8 mouse cellular contexts compared by ENCODE assay signal in genomic region chr7:92876538-92876937, GRCm38 (mm10). TPM values are rescaled to one million over a fixed set of nuclear protein-coding genes. Genes with fewer than 3 reads are reported as not detected.
DNase-seq lines count a peak whose midpoint lies in the region; ATAC-seq and TF ChIP-seq lines count a peak whose summit lies in the region.

No protein-coding gene starts in this region.

- no peak for DNase-seq in testis, postnatal 14 days (ENCODE audit: low spot score)
- DNase-seq in forebrain, embryonic 14.5 days (ENCODE audit: low spot score) = no peak
- DNase-seq in thymus, postnatal 36 days = no peak
- DNase-seq in adrenal gland, postnatal 4 days (ENCODE audit: low spot score in 2 of 2) = no peak
- no peak for DNase-seq in thymus, postnatal 14 days

- WGBS in forebrain, embryonic 14.5 days = 47% methylated on average over 7 of the region's 7 CpGs
- 7% methylated on average over 7 of the region's 7 CpGs for WGBS in limb, embryonic 15.5 days

- no peaks in the 10 kb centered on the region for H3K27me3 ChIP-seq in testis, adult 2 months (ENCODE audit: control insufficient read depth, insufficient read depth, low read length)
- H3K27me3 ChIP-seq in forebrain, embryonic 14.5 days (replicated peaks; ENCODE audit: control insufficient read depth, insufficient read depth, low read length) = no peaks in the 10 kb centered on the region
- H3K27me3 ChIP-seq in limb, embryonic 15.5 days = no peaks in the 10 kb centered on the region

- H3K36me3 ChIP-seq in testis, adult 2 months (ENCODE audit: control insufficient read depth, insufficient read depth, low read length) = no peaks in the 10 kb centered on the region
- H3K36me3 ChIP-seq in forebrain, embryonic 14.5 days (ENCODE audit: control insufficient read depth, insufficient read depth, low read length) = no peaks in the 10 kb centered on the region
- H3K36me3 ChIP-seq in limb, embryonic 15.5 days = no peaks in the 10 kb centered on the region

- H3K4me3 ChIP-seq in testis, adult 2 months (ENCODE audit: control insufficient read depth, low read depth, low read length) = peak overlapping the region; percentile 48; the same call in 1 of the 2 replicates
- H3K4me3 ChIP-seq in forebrain, embryonic 14.5 days (ENCODE audit: low read depth, low read length) = no peak overlapping the region
- peak overlapping the region; percentile 65 for H3K4me3 ChIP-seq in limb, embryonic 15.5 days

- TF ChIP-seq POLR2A in testis, adult 2 months (IDR thresholded peaks at IDR 0.05; ENCODE audit: control insufficient read depth, low read depth, low read length) = no peak

- TF ChIP-seq CTCF in testis, adult 2 months (IDR thresholded peaks at IDR 0.05; ENCODE audit: control insufficient read depth, insufficient read depth, insufficient replicate concordance, low read depth, low read length) = no peak

- no peak overlapping the region for H3K27ac ChIP-seq in testis, adult 2 months (ENCODE audit: control insufficient read depth, insufficient read depth, low read depth, low read length)
- no peak overlapping the region for H3K27ac ChIP-seq in forebrain, embryonic 14.5 days (ENCODE audit: low read depth, low read length)
- peak overlapping the region; percentile 79 for H3K27ac ChIP-seq in limb, embryonic 15.5 days

- no peak for ATAC-seq in forebrain, embryonic 14.5 days
- ATAC-seq in limb, embryonic 15.5 days (ENCODE audit: insufficient number of reproducible peaks, low FRiP score, low TSS enrichment, low read depth) = no peak
- no peak for ATAC-seq in monocyte, adult 5-6 weeks (replicated peaks; ENCODE audit: insufficient number of reproducible peaks, low FRiP score, low TSS enrichment, poor library complexity, severe bottlenecking)

- H3K9ac ChIP-seq in forebrain, embryonic 14.5 days (ENCODE audit: low read length) = 0 out of 2 replicates have a peak overlapping the region, but pooled peaks have one; percentile 7
- no peak overlapping the region for H3K9ac ChIP-seq in limb, embryonic 15.5 days

- H3K9me3 ChIP-seq in forebrain, embryonic 14.5 days (replicated peaks; ENCODE audit: control insufficient read depth, low read length) = no peaks in the 10 kb centered on the region
- H3K9me3 ChIP-seq in limb, embryonic 15.5 days = no peaks in the 10 kb centered on the region

- H3K4me1 ChIP-seq in testis, adult 2 months (ENCODE audit: control insufficient read depth, insufficient read depth, low read length) = peaks cover 6% of the 10 kb centered on the region
- H3K4me1 ChIP-seq in forebrain, embryonic 14.5 days (ENCODE audit: control insufficient read depth, insufficient read depth, low read length) = peaks cover 11% of the 10 kb centered on the region; the same call in 1 of the 2 replicates
- H3K4me1 ChIP-seq in limb, embryonic 15.5 days = peaks cover 26% of the 10 kb centered on the region

- H3K4me2 ChIP-seq in forebrain, embryonic 14.5 days (ENCODE audit: low read length) = peak overlapping the region; percentile 55
- peak overlapping the region; percentile 80 for H3K4me2 ChIP-seq in limb, embryonic 15.5 days

RNA-seq across cellular contexts. Expression of gene Prcp, which starts 2.3 kb away (rescaled TPM):
- polyA plus RNA-seq in testis, adult 2 months (2012; rRNA removed) = 25.9 and 28.5 TPM in 2 replicates
- polyA plus RNA-seq in forebrain, embryonic 14.5 days (2014; fragmentation: Nextera tagmentation; extraction: Ambion mirVana) = 14.5 and 17.0 TPM in 2 replicates
- 25.3 and 26.5 TPM in 2 replicates for polyA plus RNA-seq in limb, embryonic 15.5 days (2015; fragmentation: Nextera tagmentation; extraction: Ambion mirVana)
- 48.1 to 63.6 TPM (median 48.4 TPM) in 3 replicates for total RNA-seq in monocyte, adult 5-6 weeks (2017)
- 10 to 100 TPM; 20.2 to 22.8 TPM for total RNA-seq in adrenal gland, postnatal 4 days (2021)

RNA-seq across cellular contexts. Expression of gene Ddias, which starts 2.5 kb away (rescaled TPM):
- polyA plus RNA-seq in testis, adult 2 months (2012; rRNA removed) = 10.8 and 16.3 TPM in 2 replicates
- polyA plus RNA-seq in forebrain, embryonic 14.5 days (2014; fragmentation: Nextera tagmentation; extraction: Ambion mirVana) = 9.5 and 10.9 TPM in 2 replicates
- 9.6 and 10.4 TPM in 2 replicates for polyA plus RNA-seq in limb, embryonic 15.5 days (2015; fragmentation: Nextera tagmentation; extraction: Ambion mirVana)
- total RNA-seq in monocyte, adult 5-6 weeks (2017) = 1.2 to 3.6 TPM (median 2.6 TPM) in 3 replicates
- 1 to 10 TPM; 4.9 to 5.1 TPM for total RNA-seq in adrenal gland, postnatal 4 days (2021)
